Mouse (Mus musculus): Measurements from ENCODE around the gene Sdk1. TPM values are rescaled to one million over a fixed set of nuclear protein-coding genes. Genes with fewer than 3 reads are reported as not detected.

Gene Sdk1
- polyA plus RNA-seq, 1 experiment from 2014 or later, result 0.93 TPM

- H3K9me3 ChIP-seq (ENCODE audit: control insufficient read depth, low read length), result no peaks in the 10 kb centered on the region
- 55% methylated on average over 5 of the region's 5 CpGs for WGBS
- H3K27ac ChIP-seq (ENCODE audit: low read depth, low read length), result no peak overlapping the region
- H3K27me3 ChIP-seq (ENCODE audit: control insufficient read depth, insufficient read depth, low read length), result no peaks in the 10 kb centered on the region
- no peak for DNase-seq (ENCODE audit: low spot score, missing footprints)
- no peaks in the 10 kb centered on the region for H3K36me3 ChIP-seq (ENCODE audit: control insufficient read depth, insufficient read depth, low read length)
- H3K4me3 ChIP-seq (ENCODE audit: low read depth, low read length), result no peak overlapping the region
- H3K9ac ChIP-seq (ENCODE audit: low read length), result no peak overlapping the region
- H3K4me1 ChIP-seq (ENCODE audit: control insufficient read depth, insufficient read depth, low read length), result no peaks in the 10 kb centered on the region
- no peak overlapping the region for H3K4me2 ChIP-seq
- ATAC-seq (ENCODE audit: low FRiP score), result no peak
These were observed 639.4 kb downstream of the Sdk1 start for GRCm38 (mm10) chr5:141880661-141881060.

GRCm38 (mm10) chr5:141884111-141884647, 642.9 kb downstream of the Sdk1 start:
- H3K27ac ChIP-seq (ENCODE audit: low read depth, low read length), result no peak overlapping the region
- H3K4me2 ChIP-seq, result no peak overlapping the region
- WGBS, result 72% methylated on average over 3 of the region's 3 CpGs
- H3K9me3 ChIP-seq (ENCODE audit: control insufficient read depth, low read length), result no peaks in the 10 kb centered on the region
- ATAC-seq (ENCODE audit: low FRiP score) (no peak), DNase-seq (ENCODE audit: low spot score, missing footprints) (no peak)
- no peaks in the 10 kb centered on the region for H3K27me3 ChIP-seq (ENCODE audit: control insufficient read depth, insufficient read depth, low read length)
- no peak overlapping the region for H3K4me3 ChIP-seq (ENCODE audit: low read depth, low read length)
- no peak overlapping the region for H3K9ac ChIP-seq (ENCODE audit: low read length)
- no peaks in the 10 kb centered on the region for H3K36me3 ChIP-seq (ENCODE audit: control insufficient read depth, insufficient read depth, low read length)
- H3K4me1 ChIP-seq (ENCODE audit: control insufficient read depth, insufficient read depth, low read length), result no peaks in the 10 kb centered on the region

GRCm38 (mm10) chr5:141886006-141886405, 644.7 kb downstream of the Sdk1 start:
- H3K27ac ChIP-seq (ENCODE audit: low read depth, low read length), result no peak overlapping the region
- ATAC-seq (ENCODE audit: low FRiP score) (no peak), DNase-seq (ENCODE audit: low spot score, missing footprints) (no peak)
- no peak overlapping the region for H3K4me3 ChIP-seq (ENCODE audit: low read depth, low read length)
- no peak overlapping the region for H3K4me2 ChIP-seq
- H3K27me3 ChIP-seq (ENCODE audit: control insufficient read depth, insufficient read depth, low read length), result no peaks in the 10 kb centered on the region
- WGBS, result 69% methylated on average over 10 of the region's 10 CpGs
- H3K36me3 ChIP-seq (ENCODE audit: control insufficient read depth, insufficient read depth, low read length), result no peaks in the 10 kb centered on the region
- H3K4me1 ChIP-seq (ENCODE audit: control insufficient read depth, insufficient read depth, low read length), result peaks cover 11% of the 10 kb centered on the region
- no peaks in the 10 kb centered on the region for H3K9me3 ChIP-seq (ENCODE audit: control insufficient read depth, low read length)
- H3K9ac ChIP-seq (ENCODE audit: low read length), result no peak overlapping the region

- Histone ChIP-seq H3K9ac (ENCODE audit: low read length) (no peak overlapping the region), H3K4me1 (ENCODE audit: control insufficient read depth, insufficient read depth, low read length) (peaks cover 11% of the 10 kb centered on the region), H3K4me3 (ENCODE audit: low read depth, low read length) (no peak overlapping the region), H3K9me3 (ENCODE audit: control insufficient read depth, low read length) (no peaks in the 10 kb centered on the region), H3K27me3 (ENCODE audit: control insufficient read depth, insufficient read depth, low read length) (no peaks in the 10 kb centered on the region), H3K36me3 (ENCODE audit: control insufficient read depth, insufficient read depth, low read length) (no peaks in the 10 kb centered on the region), H3K27ac (ENCODE audit: low read depth, low read length) (no peak overlapping the region), H3K4me2 (no peak overlapping the region)
- peak; percentile 78 for DNase-seq (ENCODE audit: low spot score, missing footprints)
- 49% methylated on average over 9 of the region's 9 CpGs for WGBS
- no peak for ATAC-seq (ENCODE audit: low FRiP score)
These were observed 648.5 kb downstream of the Sdk1 start for GRCm38 (mm10) chr5:141889766-141890165.

- no peaks in the 10 kb centered on the region for H3K27me3 ChIP-seq (ENCODE audit: control insufficient read depth, insufficient read depth, low read length)
- 91% methylated on average over 8 of the region's 8 CpGs for WGBS
- no peak overlapping the region for H3K4me2 ChIP-seq
- no peak overlapping the region for H3K4me3 ChIP-seq (ENCODE audit: low read depth, low read length)
- H3K9me3 ChIP-seq (ENCODE audit: control insufficient read depth, low read length), result no peaks in the 10 kb centered on the region
- H3K36me3 ChIP-seq (ENCODE audit: control insufficient read depth, insufficient read depth, low read length), result no peaks in the 10 kb centered on the region
- H3K9ac ChIP-seq (ENCODE audit: low read length), result no peak overlapping the region
- DNase-seq (ENCODE audit: low spot score, missing footprints) (no peak), ATAC-seq (ENCODE audit: low FRiP score) (no peak)
- H3K4me1 ChIP-seq (ENCODE audit: control insufficient read depth, insufficient read depth, low read length), result no peaks in the 10 kb centered on the region
- no peak overlapping the region for H3K27ac ChIP-seq (ENCODE audit: low read depth, low read length)
These were observed 655.1 kb downstream of the Sdk1 start for GRCm38 (mm10) chr5:141896402-141896801.

- no peak overlapping the region for H3K4me2 ChIP-seq
- H3K36me3 ChIP-seq (ENCODE audit: control insufficient read depth, insufficient read depth, low read length), result no peaks in the 10 kb centered on the region
- no peaks in the 10 kb centered on the region for H3K9me3 ChIP-seq (ENCODE audit: control insufficient read depth, low read length)
- DNase-seq (ENCODE audit: low spot score, missing footprints), result peak; percentile 71
- H3K4me1 ChIP-seq (ENCODE audit: control insufficient read depth, insufficient read depth, low read length), result no peaks in the 10 kb centered on the region
- H3K9ac ChIP-seq (ENCODE audit: low read length), result no peak overlapping the region
- no peak overlapping the region for H3K27ac ChIP-seq (ENCODE audit: low read depth, low read length)
- ATAC-seq (ENCODE audit: low FRiP score), result no peak
- no peak overlapping the region for H3K4me3 ChIP-seq (ENCODE audit: low read depth, low read length)
- WGBS, result 74% methylated on average over 2 of the region's 2 CpGs
- no peaks in the 10 kb centered on the region for H3K27me3 ChIP-seq (ENCODE audit: control insufficient read depth, insufficient read depth, low read length)
These were observed 656.2 kb downstream of the Sdk1 start for GRCm38 (mm10) chr5:141897481-141897880.

- no peak overlapping the region for H3K4me2 ChIP-seq
- 90% methylated on average over 7 of the region's 7 CpGs for WGBS
- H3K9ac ChIP-seq (ENCODE audit: low read length), result no peak overlapping the region
- ATAC-seq (ENCODE audit: low FRiP score) (no peak), DNase-seq (ENCODE audit: low spot score, missing footprints) (no peak)
- no peaks in the 10 kb centered on the region for H3K9me3 ChIP-seq (ENCODE audit: control insufficient read depth, low read length)
- H3K4me3 ChIP-seq (ENCODE audit: low read depth, low read length), result no peak overlapping the region
- no peaks in the 10 kb centered on the region for H3K4me1 ChIP-seq (ENCODE audit: control insufficient read depth, insufficient read depth, low read length)
- H3K27me3 ChIP-seq (ENCODE audit: control insufficient read depth, insufficient read depth, low read length), result no peaks in the 10 kb centered on the region
- H3K27ac ChIP-seq (ENCODE audit: low read depth, low read length), result no peak overlapping the region
- H3K36me3 ChIP-seq (ENCODE audit: control insufficient read depth, insufficient read depth, low read length), result no peaks in the 10 kb centered on the region
These were observed 658.5 kb downstream of the Sdk1 start for GRCm38 (mm10) chr5:141899751-141900150.

- Histone ChIP-seq H3K27me3 (ENCODE audit: control insufficient read depth, insufficient read depth, low read length) (no peaks in the 10 kb centered on the region), H3K4me1 (ENCODE audit: control insufficient read depth, insufficient read depth, low read length) (no peaks in the 10 kb centered on the region), H3K36me3 (ENCODE audit: control insufficient read depth, insufficient read depth, low read length) (no peaks in the 10 kb centered on the region), H3K4me3 (ENCODE audit: low read depth, low read length) (no peak overlapping the region), H3K9me3 (ENCODE audit: control insufficient read depth, low read length) (no peaks in the 10 kb centered on the region), H3K9ac (ENCODE audit: low read length) (no peak overlapping the region), H3K27ac (ENCODE audit: low read depth, low read length) (no peak overlapping the region), H3K4me2 (no peak overlapping the region)
- 84% methylated on average over 16 of the region's 16 CpGs for WGBS
- DNase-seq (ENCODE audit: low spot score, missing footprints) (no peak), ATAC-seq (ENCODE audit: low FRiP score) (no peak)
These were observed 661.4 kb downstream of the Sdk1 start for GRCm38 (mm10) chr5:141902544-141903250.

GRCm38 (mm10) chr5:141910444-141910843, 669.2 kb downstream of the Sdk1 start:
- H3K27ac ChIP-seq (ENCODE audit: low read depth, low read length), result no peak overlapping the region
- H3K4me2 ChIP-seq, result no peak overlapping the region
- ATAC-seq (ENCODE audit: low FRiP score) (no peak), DNase-seq (ENCODE audit: low spot score, missing footprints) (no peak)
- no peaks in the 10 kb centered on the region for H3K27me3 ChIP-seq (ENCODE audit: control insufficient read depth, insufficient read depth, low read length)
- H3K4me1 ChIP-seq (ENCODE audit: control insufficient read depth, insufficient read depth, low read length), result no peaks in the 10 kb centered on the region
- no peaks in the 10 kb centered on the region for H3K9me3 ChIP-seq (ENCODE audit: control insufficient read depth, low read length)
- WGBS, result 87% methylated on average over 3 of the region's 3 CpGs
- no peak overlapping the region for H3K9ac ChIP-seq (ENCODE audit: low read length)
- H3K4me3 ChIP-seq (ENCODE audit: low read depth, low read length), result no peak overlapping the region
- H3K36me3 ChIP-seq (ENCODE audit: control insufficient read depth, insufficient read depth, low read length), result no peaks in the 10 kb centered on the region
